Mouse (Mus musculus) testis, adult 2 months (tissue): ENCODE data around the gene Rps16.

Source experiments
- CTCF ChIP-seq: fragments of 200-500 bp; IDR thresholded peaks from 2 replicates; pipeline ENCODE4 v1.5.1; 2012; ENCODE audit warnings: low read depth, mild to moderate bottlenecking, inconsistent platforms, low read length, moderate library complexity; ENCODE audit not compliant: control insufficient read depth, insufficient read depth, insufficient replicate concordance
- POLR2A ChIP-seq: fragments of 200-500 bp; IDR thresholded peaks from 2 replicates; pipeline ENCODE4 v1.6.1; 2012; ENCODE audit warnings: low read depth, mild to moderate bottlenecking, inconsistent platforms, low read length, moderate library complexity; ENCODE audit not compliant: control insufficient read depth

DNA sequence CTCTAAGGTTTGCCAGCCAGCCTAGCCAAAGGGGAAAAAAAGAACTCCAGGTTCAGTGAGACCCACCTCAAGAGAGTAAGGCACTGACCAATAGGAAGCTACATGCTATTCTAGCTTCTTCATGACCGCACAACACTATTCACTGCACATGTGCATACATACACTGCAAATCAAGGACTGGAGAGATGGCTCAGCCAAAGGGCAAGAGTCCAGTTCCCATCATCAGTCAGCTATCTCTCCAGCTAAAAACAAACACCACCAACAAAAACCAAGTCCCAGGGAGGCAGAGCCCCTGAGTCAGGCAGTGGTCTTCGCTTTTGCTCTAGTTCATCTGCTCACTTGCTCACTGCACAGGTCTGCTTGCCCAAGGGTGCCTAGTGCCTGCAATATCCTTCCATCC lies 22.2 kb upstream of the Rps16 start:
- no peak for TF ChIP-seq CTCF
- TF ChIP-seq POLR2A: no peak
